Mouse (Mus musculus) heart, embryonic 12.5 days (tissue): ENCODE results near the gene Lancl1. TPM values are rescaled to one million over a fixed set of nuclear protein-coding genes. Genes with fewer than 3 reads are reported as not detected.
A peak's percentile ranks its signal among the peaks of the same experiment; 100 is the strongest.

Experiments
- ATAC-seq: fragments of 200-750 bp; cut with Nextera tagmentation; 2 replicates; pipeline ENCODE4 v1.8.0; 2017; ENCODE audit warnings: moderate TSS enrichment, moderate library complexity; ENCODE audit not compliant: insufficient number of reproducible peaks, low FRiP score
- H3K27ac ChIP-seq: fragments of 300-500 bp; sonication (generic); 2 replicates; pipeline ENCODE4 v1.5.1; 2016; ENCODE audit warnings: mild to moderate bottlenecking, moderate library complexity; ENCODE audit not compliant: poor library complexity, severe bottlenecking
- H3K27me3 ChIP-seq: fragments of 300-500 bp; sonication (generic); replicated peaks from 2 replicates; pipeline ENCODE4 v1.6.1; 2016; ENCODE audit warnings: mild to moderate bottlenecking, moderate library complexity
- H3K36me3 ChIP-seq: fragments of 300-500 bp; sonication (generic); 2 replicates; pipeline ENCODE4 v1.6.1; 2016; ENCODE audit warnings: mild to moderate bottlenecking, moderate library complexity
- H3K4me1 ChIP-seq: fragments of 300-500 bp; sonication (generic); replicated peaks from 2 replicates; pipeline ENCODE4 v1.6.1; 2016; ENCODE audit warnings: mild to moderate bottlenecking
- H3K4me2 ChIP-seq: fragments of 300-500 bp; sonication (generic); 2 replicates; pipeline ENCODE4 v1.6.1; 2016; ENCODE audit warnings: mild to moderate bottlenecking, moderate library complexity
- H3K4me3 ChIP-seq: fragments of 300-500 bp; sonication (generic); 2 replicates; pipeline ENCODE4 v1.5.1; 2016; ENCODE audit warnings: mild to moderate bottlenecking
- H3K9ac ChIP-seq: fragments of 300-500 bp; sonication (generic); 2 replicates; pipeline ENCODE4 v1.6.1; 2016; ENCODE audit warnings: mild to moderate bottlenecking, moderate library complexity
- H3K9me3 ChIP-seq: fragments of 300-500 bp; sonication (generic); replicated peaks from 2 replicates; pipeline ENCODE4 v1.6.1; 2016; ENCODE audit warnings: mild to moderate bottlenecking, moderate library complexity
- WGBS: fragments of 180-500 bp; shearing (Covaris S2); methylation state at CpG from one replicate; pipeline ENCODE4 v1.1.7; 2016; 5-methylcytosine and 5-hydroxymethylcytosine counted together
- polyA plus RNA-seq: library from polyadenylated mRNA; unstranded; fragments of >200 nt; fragmentation: Nextera tagmentation; extraction: Ambion mirVana; gene quantifications from 2 replicates; pipeline ENCODE4 v1.2.1, GENCODE M21; 2016

The Lancl1 gene
- polyA plus RNA-seq, 1 experiment from 2014 or later = 63.3 TPM

- no peaks in the 10 kb centered on the region for H3K27me3 ChIP-seq
- no peak overlapping the region for H3K4me3 ChIP-seq
- H3K9ac ChIP-seq = no peak overlapping the region
- WGBS = 42% methylated on average over 1 of the region's 1 CpGs
- no peak overlapping the region for H3K27ac ChIP-seq
- H3K36me3 ChIP-seq = no peaks in the 10 kb centered on the region
- no peaks in the 10 kb centered on the region for H3K9me3 ChIP-seq
- ATAC-seq = no peak
- H3K4me2 ChIP-seq = no peak overlapping the region
- H3K4me1 ChIP-seq = no peaks in the 10 kb centered on the region
Measured at GRCm38 (mm10) chr1:67045100-67045499, 6.4 kb upstream of the Lancl1 start.

- no peaks in the 10 kb centered on the region for H3K9me3 ChIP-seq
- H3K27ac ChIP-seq = no peak overlapping the region
- no peak for ATAC-seq
- 57% methylated on average over 7 of the region's 7 CpGs for WGBS
- no peak overlapping the region for H3K4me3 ChIP-seq
- no peaks in the 10 kb centered on the region for H3K36me3 ChIP-seq
- H3K4me2 ChIP-seq = no peak overlapping the region
- peaks cover 5% of the 10 kb centered on the region; the same call in 1 of the 2 replicates for H3K4me1 ChIP-seq
- no peak overlapping the region for H3K9ac ChIP-seq
- no peaks in the 10 kb centered on the region for H3K27me3 ChIP-seq
Measured at GRCm38 (mm10) chr1:67042583-67042982, 3.9 kb upstream of the Lancl1 start.

- H3K4me3 ChIP-seq = peak overlapping the region; percentile 88
- 4% methylated on average over 5 of the region's 5 CpGs for WGBS
- H3K4me1 ChIP-seq = peaks cover 5% of the 10 kb centered on the region; the same call in 1 of the 2 replicates
- peak overlapping the region; percentile 81 for H3K4me2 ChIP-seq
- peak overlapping the region; percentile 90; the same call in 1 of the 2 replicates for H3K9ac ChIP-seq
- H3K9me3 ChIP-seq = no peaks in the 10 kb centered on the region
- H3K36me3 ChIP-seq = peaks cover 17% of the 10 kb centered on the region
- ATAC-seq = no peak
- H3K27me3 ChIP-seq = no peaks in the 10 kb centered on the region
- no peak overlapping the region for H3K27ac ChIP-seq
Measured at GRCm38 (mm10) chr1:67039083-67039482, 411 bp upstream of the Lancl1 start.

- Histone ChIP-seq H3K9me3 (no peaks in the 10 kb centered on the region), H3K27ac (no peak overlapping the region), H3K4me1 (peaks cover 5% of the 10 kb centered on the region; the same call in 1 of the 2 replicates), H3K4me2 (no peak overlapping the region; the same call in 1 of the 2 replicates), H3K4me3 (no peak overlapping the region), H3K9ac (no peak overlapping the region), H3K36me3 (peaks cover 36% of the 10 kb centered on the region), H3K27me3 (no peaks in the 10 kb centered on the region)
- no peak for ATAC-seq
Measured at GRCm38 (mm10) chr1:67037198-67037597, 1.5 kb downstream of the Lancl1 start.

GRCm38 (mm10) chr1:67033278-67033677 lies 5.4 kb downstream of the Lancl1 start:
- no peak overlapping the region for H3K4me2 ChIP-seq
- no peak overlapping the region for H3K4me3 ChIP-seq
- no peaks in the 10 kb centered on the region for H3K9me3 ChIP-seq
- H3K27ac ChIP-seq = no peak overlapping the region
- H3K4me1 ChIP-seq = peaks cover 5% of the 10 kb centered on the region; the same call in 1 of the 2 replicates
- H3K9ac ChIP-seq = no peak overlapping the region
- no peak for ATAC-seq
- peaks cover 62% of the 10 kb centered on the region for H3K36me3 ChIP-seq
- H3K27me3 ChIP-seq = no peaks in the 10 kb centered on the region
- 83% methylated on average over 7 of the region's 7 CpGs for WGBS

GRCm38 (mm10) chr1:67026927-67027511 lies 11.7 kb downstream of the Lancl1 start:
- ATAC-seq = no peak
- Histone ChIP-seq H3K4me1 (no peaks in the 10 kb centered on the region), H3K9me3 (no peaks in the 10 kb centered on the region), H3K4me3 (no peak overlapping the region), H3K4me2 (no peak overlapping the region), H3K36me3 (peaks cover 57% of the 10 kb centered on the region), H3K27me3 (no peaks in the 10 kb centered on the region), H3K9ac (no peak overlapping the region), H3K27ac (no peak overlapping the region)
- 79% methylated on average over 6 of the region's 6 CpGs for WGBS

- 79% methylated on average over 2 of the region's 2 CpGs for WGBS
- Histone ChIP-seq H3K27ac (no peak overlapping the region), H3K27me3 (no peaks in the 10 kb centered on the region), H3K4me3 (no peak overlapping the region), H3K9me3 (no peaks in the 10 kb centered on the region), H3K4me1 (no peaks in the 10 kb centered on the region), H3K36me3 (peaks cover 51% of the 10 kb centered on the region), H3K4me2 (no peak overlapping the region), H3K9ac (no peak overlapping the region)
- ATAC-seq = no peak
Measured at GRCm38 (mm10) chr1:67026142-67026541, 12.5 kb downstream of the Lancl1 start.

GRCm38 (mm10) chr1:67022767-67023166 lies 15.9 kb downstream of the Lancl1 start:
- ATAC-seq = no peak
- Histone ChIP-seq H3K9ac (no peak overlapping the region), H3K4me3 (no peak overlapping the region), H3K4me2 (no peak overlapping the region), H3K36me3 (peaks cover 46% of the 10 kb centered on the region), H3K27ac (no peak overlapping the region), H3K4me1 (no peaks in the 10 kb centered on the region), H3K27me3 (no peaks in the 10 kb centered on the region), H3K9me3 (no peaks in the 10 kb centered on the region)
- WGBS = 67% methylated on average over 2 of the region's 2 CpGs

- peaks cover 41% of the 10 kb centered on the region for H3K36me3 ChIP-seq
- H3K27ac ChIP-seq = no peak overlapping the region
- no peak overlapping the region for H3K9ac ChIP-seq
- no peaks in the 10 kb centered on the region for H3K27me3 ChIP-seq
- H3K4me1 ChIP-seq = no peaks in the 10 kb centered on the region
- WGBS = 91% methylated on average over 10 of the region's 10 CpGs
- no peak overlapping the region for H3K4me2 ChIP-seq
- ATAC-seq = no peak
- no peak overlapping the region for H3K4me3 ChIP-seq
- no peaks in the 10 kb centered on the region for H3K9me3 ChIP-seq
Measured at GRCm38 (mm10) chr1:67022051-67022450, 16.6 kb downstream of the Lancl1 start.

GRCm38 (mm10) chr1:67020637-67021161 lies 18.0 kb downstream of the Lancl1 start:
- no peak overlapping the region for H3K27ac ChIP-seq
- H3K27me3 ChIP-seq = no peaks in the 10 kb centered on the region
- H3K9ac ChIP-seq = no peak overlapping the region
- H3K4me2 ChIP-seq = no peak overlapping the region
- no peak overlapping the region for H3K4me3 ChIP-seq
- ATAC-seq = no peak
- WGBS = 85% methylated on average over 13 of the region's 13 CpGs
- H3K9me3 ChIP-seq = no peaks in the 10 kb centered on the region
- H3K4me1 ChIP-seq = no peaks in the 10 kb centered on the region
- H3K36me3 ChIP-seq = peaks cover 35% of the 10 kb centered on the region

GRCm38 (mm10) chr1:67017101-67017870 lies 21.4 kb downstream of the Lancl1 start:
- H3K27me3 ChIP-seq = no peaks in the 10 kb centered on the region

More at GRCm38 (mm10) chr1:67017101-67017870, 21.4 kb downstream of the Lancl1 start:
- no peak for ATAC-seq
- Histone ChIP-seq H3K27ac (no peak overlapping the region), H3K4me1 (0 out of 2 replicates have a peak, but pooled peaks cover 7% of the 10 kb centered on the region), H3K4me2 (no peak overlapping the region), H3K4me3 (no peak overlapping the region), H3K9me3 (no peaks in the 10 kb centered on the region), H3K36me3 (peaks cover 30% of the 10 kb centered on the region), H3K9ac (no peak overlapping the region)
- WGBS = 85% methylated on average over 13 of the region's 13 CpGs
